Mouse (Mus musculus) gastrocnemius, adult 2 months (tissue): ENCODE measurements at regions not wholly inside any gene's neighbourhood (a gene's known extent, or its start where the extent isn't known, plus 50 kb on each side); places are given as distances from the start of the nearest gene placed in this dataset.

Experiments
- DNase-seq: peaks from one replicate; pipeline ENCODE4 v3.0.0; 2022
- H3K27ac ChIP-seq: fragments of 200-600 bp; 2 replicates; pipeline ENCODE4 v1.8.1; 2022; ENCODE audit warnings: mild to moderate bottlenecking
- H3K4me3 ChIP-seq: fragments of 200-600 bp; 2 replicates; pipeline ENCODE4 v1.8.1; 2022; ENCODE audit warnings: mild to moderate bottlenecking, moderate library complexity
- CTCF ChIP-seq: fragments of 200-600 bp; IDR thresholded peaks from 2 replicates; pipeline ENCODE4 v1.8.1; 2022; ENCODE audit warnings: antibody characterized with exemption, mild to moderate bottlenecking, moderate library complexity
- intact Hi-C: fragments of 180-260 bp; cut with DNase I; formaldehyde crosslinking; loops from one replicate; pipeline ENCODE4 v1.15.1; 2025

- no peak for TF ChIP-seq CTCF
- DNase-seq = no peak
- intact Hi-C loops = no loop called here
- no peak overlapping the region for H3K4me3 ChIP-seq
- H3K27ac ChIP-seq = no peak overlapping the region
These were observed 59.4 kb upstream of the Rfx3 start for GRCm38 (mm10) chr19:28070386-28070785.
